In the genomic region with DNA sequence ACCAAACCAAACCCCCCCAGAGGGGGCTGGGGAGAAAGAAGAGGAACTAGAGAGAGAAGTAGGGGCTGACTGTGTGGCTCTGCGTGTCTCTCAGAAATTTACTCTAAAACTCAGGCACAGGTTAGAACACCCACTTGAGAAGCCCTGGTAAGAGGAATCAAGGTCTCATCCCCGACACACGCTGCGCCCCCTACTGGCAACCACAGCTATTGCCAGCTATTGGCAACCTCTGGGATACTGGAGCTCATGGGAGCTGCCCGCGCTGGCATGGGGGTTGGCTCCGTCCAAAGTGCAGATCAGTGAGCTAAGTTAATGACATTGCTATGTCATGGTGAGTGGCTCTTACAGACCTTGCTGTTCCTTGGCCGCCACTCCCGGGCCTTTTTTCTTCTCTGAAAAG, we compare ENCODE assay signal across 8 mouse cellular contexts. TPM values are rescaled to one million over a fixed set of nuclear protein-coding genes. Genes with fewer than 3 reads are reported as not detected.
DNase-seq lines count a peak whose midpoint lies in the region; ATAC-seq lines count a peak whose summit lies in the region.

No protein-coding gene starts in this region.

- no peak overlapping the region for H3K27ac ChIP-seq in kidney, embryonic 14.5 days (ENCODE audit: low read depth, low read length)

- H3K9ac ChIP-seq in kidney, embryonic 14.5 days (ENCODE audit: low read depth, low read length), result no peak overlapping the region

- no peaks in the 10 kb centered on the region for H3K36me3 ChIP-seq in kidney, embryonic 14.5 days (ENCODE audit: control insufficient read depth, insufficient read depth, low read length)

- no peaks in the 10 kb centered on the region; the same call in 1 of the 2 replicates for H3K4me1 ChIP-seq in kidney, embryonic 14.5 days (ENCODE audit: control insufficient read depth, insufficient read depth, low read length)

- peak; percentile 64 for DNase-seq in kidney, adult 18-20 months
- DNase-seq in embryo, embryonic 11.5 days (ENCODE audit: low read depth, low spot score), result peak; percentile 11
- peak; percentile 72 for DNase-seq in kidney, postnatal 10 days
- peak; percentile 14 to 20 for DNase-seq in lung, adult 18-20 months
- peak; percentile 33 for DNase-seq in right cerebral cortex, postnatal 25 days

- H3K4me2 ChIP-seq in kidney, embryonic 14.5 days (replicated peaks; ENCODE audit: low read depth, low read length), result no peak overlapping the region

- 36% methylated on average over 9 of the region's 9 CpGs for WGBS in kidney, embryonic 14.5 days

- no peaks in the 10 kb centered on the region for H3K27me3 ChIP-seq in kidney, embryonic 14.5 days (ENCODE audit: control insufficient read depth, insufficient read depth, low read length)

- ATAC-seq in kidney, embryonic 14.5 days (ENCODE audit: low FRiP score, low TSS enrichment), result no peak
- ATAC-seq in activated CD4-positive, CD25-positive, alpha-beta regulatory T cell, adult 4 months, result peak; percentile 40
- ATAC-seq in erythroblast, adult 5-6 weeks (replicated peaks; ENCODE audit: low FRiP score, poor library complexity, severe bottlenecking), result no peak

- H3K4me3 ChIP-seq in kidney, embryonic 14.5 days (ENCODE audit: low read length), result no peak overlapping the region

- H3K9me3 ChIP-seq in kidney, embryonic 14.5 days (ENCODE audit: control insufficient read depth, low read length), result no peaks in the 10 kb centered on the region

RNA-seq across cellular contexts. Expression of gene Card11, which starts 37.4 kb away (rescaled TPM):
- polyA plus RNA-seq in kidney, embryonic 14.5 days (2014; fragmentation: Nextera tagmentation; extraction: Ambion mirVana), result 0.19 and 0.20 TPM in 2 replicates
- polyA plus RNA-seq in activated CD4-positive, CD25-positive, alpha-beta regulatory T cell, adult 4 months (2017; shearing (Covaris generic)), result 10 to 100 TPM; 35.9 to 55.7 TPM
- 1.3 and 2.1 TPM in 2 replicates for total RNA-seq in erythroblast, adult 5-6 weeks (2015; ENCODE audit: low replicate concordance)
- total RNA-seq in erythroblast, adult 5-6 weeks (2017; ENCODE audit: low replicate concordance), result 0.68 and 3.6 TPM in 2 replicates

Comparison
In these comparisons a context has a peak if more than half of its experiments do, and no peak if none do; other contexts are left out.
1. DNase-seq: peak in every context shown above with its lines; median percentile 72 in kidney, postnatal 10 days; 64 in kidney, adult 18-20 months; 33 in right cerebral cortex, postnatal 25 days; 17 in lung, adult 18-20 months; 11 in embryo, embryonic 11.5 days.
2. RNA of gene Card11, which starts 37.4 kb away (polyA plus RNA-seq): 35.9 to 55.7 TPM in activated CD4-positive, CD25-positive, alpha-beta regulatory T cell, adult 4 months; 0.19 to 0.20 TPM in kidney, embryonic 14.5 days; every median in the first group is over 10 times any median in the second.